Mouse (Mus musculus) lung, postnatal 0 days (tissue): Measurements from ENCODE around the gene Gls2.

ENCODE experiments used
- CTCF ChIP-seq: IDR thresholded peaks from 2 replicates; pipeline ENCODE4 v1.5.1; 2016; ENCODE audit warnings: antibody characterized with exemption, mild to moderate bottlenecking
- EP300 ChIP-seq: IDR thresholded peaks from 2 replicates; pipeline ENCODE4 v1.6.1; 2016; ENCODE audit warnings: antibody characterized with exemption, mild to moderate bottlenecking, control low read depth

DNA sequence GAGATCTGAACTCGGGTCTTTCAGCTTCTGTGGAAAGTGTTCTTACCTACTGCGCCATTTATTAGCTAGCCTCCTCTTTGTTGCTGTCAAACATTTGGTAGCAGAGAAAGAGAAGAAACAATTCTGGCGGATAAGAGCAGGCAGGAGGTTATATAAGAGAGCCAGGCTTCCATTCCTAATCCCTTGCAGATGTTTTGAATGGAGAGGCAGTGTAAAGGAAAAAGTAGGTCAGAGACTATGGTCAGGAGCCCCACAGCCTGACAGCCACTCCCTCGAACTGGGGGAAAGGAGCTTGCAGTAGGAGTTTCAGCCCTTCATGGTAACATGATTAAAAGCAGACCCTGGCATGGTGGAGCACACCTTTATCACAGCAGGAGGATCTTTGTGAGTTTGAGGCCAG is 42.1 kb downstream of the Gls2 start:
- TF ChIP-seq CTCF = no peak
- no peak for TF ChIP-seq EP300
